Mouse (Mus musculus) urinary bladder, postnatal 25 days (tissue): ENCODE results near the gene Gstm1.

Experiments
- DNase-seq: peaks from one replicate; pipeline ENCODE4 v3.0.0; 2022; ENCODE audit warnings: low spot score

Gstm1 gene

GRCm38 (mm10) chr3:107964656-107965308, 53.0 kb downstream of the Gstm1 start:
- no peak for DNase-seq

GRCm38 (mm10) chr3:107964026-107964425, 53.7 kb downstream of the Gstm1 start:
- DNase-seq, result no peak
